Mouse (Mus musculus): ENCODE measurements around the gene Slc16a5.

GRCm38 (mm10) chr11:115467217-115467618 is 4.9 kb downstream of the Slc16a5 start:
- TF ChIP-seq POLR2A (IDR thresholded peaks at IDR 0.05; ENCODE audit: low read depth, low read length) (no peak), CTCF (IDR thresholded peaks at IDR 0.05; ENCODE audit: extremely low read depth, insufficient read depth, insufficient read length, insufficient replicate concordance) (no peak)

Data from spleen, adult 2 months (tissue).